Mouse (Mus musculus): ENCODE data around the gene Ssbp3.

Gene Ssbp3

GRCm38 (mm10) chr4:106907701-106908425, 2.6 kb upstream of the Ssbp3 start:
- peak; percentile 72 for DNase-seq (ENCODE audit: extremely low spot score)

GRCm38 (mm10) chr4:106908426-106908809, 2.1 kb upstream of the Ssbp3 start:
- peak; percentile 64 for DNase-seq (ENCODE audit: extremely low spot score)

- DNase-seq (ENCODE audit: extremely low spot score) = peak; percentile 75
These were observed 1.4 kb upstream of the Ssbp3 start for GRCm38 (mm10) chr4:106908950-106909751.

GRCm38 (mm10) chr4:106909797-106910196, 704 bp upstream of the Ssbp3 start:
- DNase-seq (ENCODE audit: extremely low spot score) = no peak

GRCm38 (mm10) chr4:106911246-106911801, 823 bp downstream of the Ssbp3 start:
- peak; percentile 94 for DNase-seq (ENCODE audit: extremely low spot score)

- peak; percentile 54 for DNase-seq (ENCODE audit: extremely low spot score)
These were observed 1.6 kb downstream of the Ssbp3 start for GRCm38 (mm10) chr4:106911951-106912688.

GRCm38 (mm10) chr4:106912689-106913041, 2.2 kb downstream of the Ssbp3 start:
- DNase-seq (ENCODE audit: extremely low spot score) = no peak

- no peak for DNase-seq (ENCODE audit: extremely low spot score)
These were observed 3.0 kb downstream of the Ssbp3 start for GRCm38 (mm10) chr4:106913411-106914049.

- no peak for DNase-seq (ENCODE audit: extremely low spot score)
These were observed 4.8 kb downstream of the Ssbp3 start for GRCm38 (mm10) chr4:106915265-106915664.

- no peak for DNase-seq (ENCODE audit: extremely low spot score)
These were observed 7.8 kb downstream of the Ssbp3 start for GRCm38 (mm10) chr4:106918263-106918662.

- no peak for DNase-seq (ENCODE audit: extremely low spot score)
These were observed 9.6 kb downstream of the Ssbp3 start for GRCm38 (mm10) chr4:106920119-106920518.

GRCm38 (mm10) chr4:106921375-106922336, 11.2 kb downstream of the Ssbp3 start:
- no peak for DNase-seq (ENCODE audit: extremely low spot score)

- no peak for DNase-seq (ENCODE audit: extremely low spot score)
These were observed 12.4 kb downstream of the Ssbp3 start for GRCm38 (mm10) chr4:106922919-106923318.

- DNase-seq (ENCODE audit: extremely low spot score) = no peak
These were observed 13.7 kb downstream of the Ssbp3 start for GRCm38 (mm10) chr4:106924175-106924574.

- DNase-seq (ENCODE audit: extremely low spot score) = no peak
These were observed 14.4 kb downstream of the Ssbp3 start for GRCm38 (mm10) chr4:106924888-106925287.

GRCm38 (mm10) chr4:106926401-106926800, 15.9 kb downstream of the Ssbp3 start:
- DNase-seq (ENCODE audit: extremely low spot score) = no peak

- no peak for DNase-seq (ENCODE audit: extremely low spot score)
These were observed 16.5 kb downstream of the Ssbp3 start for GRCm38 (mm10) chr4:106927034-106927433.

- DNase-seq (ENCODE audit: extremely low spot score) = no peak
These were observed 18.5 kb downstream of the Ssbp3 start for GRCm38 (mm10) chr4:106928961-106929360.

- no peak for DNase-seq (ENCODE audit: extremely low spot score)
These were observed 22.1 kb downstream of the Ssbp3 start for GRCm38 (mm10) chr4:106932583-106932982.

- no peak for DNase-seq (ENCODE audit: extremely low spot score)
These were observed 23.4 kb downstream of the Ssbp3 start for GRCm38 (mm10) chr4:106933813-106934482.

Data from embryo, embryonic 9.5 days (tissue).